Mouse (Mus musculus) CH12.LX (cell line): ENCODE results near the gene Frmd4a.

Source experiments
- CHD1 ChIP-seq: IDR thresholded peaks from 2 replicates; pipeline ENCODE4 v1.6.1; 2012; ENCODE audit warnings: low read depth, low read length, improper control_type of control experiment, inconsistent platforms
- CTCF ChIP-seq, 2 experiments: IDR thresholded peaks in 1 of 2; conservative IDR thresholded peaks in 1 of 2; 2 replicates each; pipeline ENCODE4 v1.5.1; 2011 to 2012; ENCODE audit warnings: low read depth in 2 of 2, low read length in 2 of 2, improper control_type of control experiment in 1 of 2, inconsistent platforms in 1 of 2, mild to moderate bottlenecking in 1 of 2, moderate library complexity in 1 of 2
- MAFK ChIP-seq: IDR thresholded peaks from 2 replicates; pipeline ENCODE4 v1.6.1; 2011; ENCODE audit warnings: low read length, improper control_type of control experiment; ENCODE audit not compliant: insufficient replicate concordance
- POLR2A ChIP-seq: IDR thresholded peaks from 2 replicates; pipeline ENCODE4 v1.6.1; 2011; ENCODE audit warnings: low read depth, mild to moderate bottlenecking, improper control_type of control experiment, low read length
- POLR2AphosphoS2 ChIP-seq: IDR thresholded peaks from 2 replicates; pipeline ENCODE4 v1.6.1; 2011; ENCODE audit warnings: low read depth, low read length, improper control_type of control experiment
- USF2 ChIP-seq: conservative IDR thresholded peaks from 2 replicates; pipeline ENCODE4 v1.6.1; 2011; ENCODE audit warnings: low read depth, low read length, improper control_type of control experiment
- ZKSCAN1 ChIP-seq: IDR thresholded peaks from 2 replicates; pipeline ENCODE4 v1.6.1; 2012; ENCODE audit warnings: low read depth, inconsistent platforms, low read length, improper control_type of control experiment, borderline replicate concordance
- ZMIZ1 ChIP-seq: IDR thresholded peaks from 2 replicates; pipeline ENCODE4 v1.6.1; 2012; ENCODE audit warnings: low read depth, mild to moderate bottlenecking, inconsistent platforms, low read length, improper control_type of control experiment

DNA sequence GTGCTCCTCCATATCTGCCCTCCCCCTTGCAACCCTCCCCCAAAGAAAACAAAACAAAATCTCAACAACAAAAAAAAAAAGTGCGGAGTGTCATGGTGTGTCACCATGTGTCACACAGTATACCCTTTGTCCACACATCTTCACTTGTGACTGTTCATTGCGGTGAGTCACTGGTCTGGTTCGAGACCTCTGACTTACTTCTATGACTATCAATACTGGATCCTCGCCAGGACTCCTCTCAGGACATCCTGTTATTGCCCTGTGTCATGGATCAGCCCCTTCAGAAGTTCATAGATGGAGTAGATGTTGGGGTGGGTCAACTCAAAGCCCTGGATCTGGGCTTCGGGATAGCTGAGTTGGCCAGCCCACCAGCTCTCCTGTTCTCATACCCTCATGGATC, 462.7 kb downstream of the Frmd4a start:
- TF ChIP-seq CTCF (conservative IDR thresholded peaks at IDR 0.05 in 1 of 2, IDR thresholded peaks at IDR 0.05 in 1 of 2; ENCODE audit: low read depth in 2 of 2, low read length in 2 of 2): no peak
- no peak for TF ChIP-seq ZMIZ1
- TF ChIP-seq POLR2A: no peak
- TF ChIP-seq MAFK: no peak
- no peak for TF ChIP-seq USF2
- TF ChIP-seq ZKSCAN1: no peak
- no peak for TF ChIP-seq CHD1
- no peak for TF ChIP-seq POLR2AphosphoS2
